ENCODE assay signal across 26 mouse cellular contexts in genomic region chr11:120676951-120677350, GRCm38 (mm10). TPM values are rescaled to one million over a fixed set of nuclear protein-coding genes. Genes with fewer than 3 reads are reported as not detected.
DNase-seq lines count a peak whose midpoint lies in the region; ATAC-seq lines count a peak whose summit lies in the region.
"Had no signal": no experiment of that assay in that cellular context is flagged by ENCODE, and none has a peak within 500 bp of the region (broad histone marks: within the 10 kb centered on the region; RNA-seq: fewer than 3 reads in every experiment).

No protein-coding gene starts in this region.

- no peaks in the 10 kb centered on the region for H3K27me3 ChIP-seq in forebrain, embryonic 13.5 days
- no peaks in the 10 kb centered on the region for H3K27me3 ChIP-seq in forebrain, embryonic 11.5 days (ENCODE audit: control insufficient read depth, insufficient read depth, low read length)
- no peaks in the 10 kb centered on the region for H3K27me3 ChIP-seq in kidney, embryonic 16.5 days (ENCODE audit: insufficient read depth, low read length)
- H3K27me3 ChIP-seq: embryonic facial prominence, embryonic 15.5 days had no signal

- ATAC-seq in forebrain, embryonic 13.5 days: no peak
- ATAC-seq in forebrain, embryonic 11.5 days (replicated peaks; ENCODE audit: low FRiP score): no peak
- no peak for ATAC-seq in kidney, embryonic 16.5 days (ENCODE audit: low FRiP score, low TSS enrichment)
- ATAC-seq: forebrain, embryonic 16.5 days; hindbrain, postnatal 0 days had no signal

- no peak overlapping the region for H3K27ac ChIP-seq in forebrain, embryonic 13.5 days
- no peak overlapping the region for H3K27ac ChIP-seq in forebrain, embryonic 11.5 days (ENCODE audit: low read depth, low read length)
- H3K27ac ChIP-seq in kidney, embryonic 16.5 days (ENCODE audit: low read length): no peak overlapping the region
- H3K27ac ChIP-seq: embryonic facial prominence, embryonic 15.5 days; forebrain, embryonic 10.5 days; heart, adult 2 months; hindbrain, postnatal 0 days had no signal

- no peak overlapping the region for H3K4me3 ChIP-seq in forebrain, embryonic 13.5 days
- no peak overlapping the region for H3K4me3 ChIP-seq in forebrain, embryonic 11.5 days (ENCODE audit: low read depth, low read length)
- no peak overlapping the region for H3K4me3 ChIP-seq in kidney, embryonic 16.5 days (ENCODE audit: low read length)
- H3K4me3 ChIP-seq: embryonic facial prominence, embryonic 15.5 days; erythroblast, embryonic 14.5 days; forebrain, embryonic 10.5 days; heart, adult 2 months had no signal

- H3K9me3 ChIP-seq in forebrain, embryonic 13.5 days (replicated peaks): no peaks in the 10 kb centered on the region
- H3K9me3 ChIP-seq in forebrain, embryonic 11.5 days (ENCODE audit: control insufficient read depth, low read length): no peaks in the 10 kb centered on the region
- no peaks in the 10 kb centered on the region for H3K9me3 ChIP-seq in kidney, embryonic 16.5 days (ENCODE audit: low read length)
- H3K9me3 ChIP-seq: embryonic facial prominence, embryonic 15.5 days; forebrain, embryonic 10.5 days had no signal

- peak; percentile 53 to 77 for DNase-seq in adrenal gland, adult (ENCODE audit: inconsistent age in 2 of 2, low spot score in 1 of 2)
- DNase-seq in adrenal gland, postnatal 4 days (ENCODE audit: low spot score in 2 of 2): no peak
- DNase-seq in forebrain, embryonic 11.5 days (ENCODE audit: low spot score): no peak
- DNase-seq in kidney, postnatal 4 days: no peak
- peak; percentile 76 for DNase-seq in 416B (ENCODE audit: low read depth)
- DNase-seq: cerebellum, adult 11 months; cerebellum, adult 8-10 months; cerebellum, postnatal 14 days; embryo, embryonic 11 days; gastrocnemius, postnatal 14 days; heart, adult 2 months; kidney, adult 2 months had no signal

- H3K36me3 ChIP-seq in forebrain, embryonic 13.5 days (ENCODE audit: poor library complexity, severe bottlenecking): peaks cover 52% of the 10 kb centered on the region
- peaks cover 7% of the 10 kb centered on the region; the same call in 1 of the 2 replicates for H3K36me3 ChIP-seq in forebrain, embryonic 11.5 days (ENCODE audit: control insufficient read depth, insufficient read depth, low read length)
- peaks cover 23% of the 10 kb centered on the region for H3K36me3 ChIP-seq in kidney, embryonic 16.5 days (ENCODE audit: insufficient read depth, low read length)

- 97% methylated on average over 4 of the region's 4 CpGs for WGBS in forebrain, embryonic 13.5 days
- 93% methylated on average over 4 of the region's 4 CpGs for WGBS in forebrain, embryonic 11.5 days
- 94% methylated on average over 4 of the region's 4 CpGs for WGBS in kidney, embryonic 16.5 days

- peaks cover 18% of the 10 kb centered on the region for H3K4me1 ChIP-seq in forebrain, embryonic 13.5 days
- H3K4me1 ChIP-seq in forebrain, embryonic 11.5 days (replicated peaks; ENCODE audit: control insufficient read depth, insufficient read depth, low read length): peaks cover 3% of the 10 kb centered on the region; the same call in 1 of the 2 replicates
- peaks cover 8% of the 10 kb centered on the region for H3K4me1 ChIP-seq in kidney, embryonic 16.5 days (ENCODE audit: insufficient read depth, low read length)

- no peak overlapping the region for H3K4me2 ChIP-seq in forebrain, embryonic 13.5 days
- no peak overlapping the region for H3K4me2 ChIP-seq in forebrain, embryonic 11.5 days (ENCODE audit: low read depth, low read length, severe bottlenecking)
- no peak overlapping the region for H3K4me2 ChIP-seq in kidney, embryonic 16.5 days (replicated peaks; ENCODE audit: low read depth, low read length)
- H3K4me2 ChIP-seq: embryonic facial prominence, embryonic 15.5 days; heart, embryonic 11.5 days had no signal

- 0 out of 2 replicates have a peak overlapping the region, but pooled peaks have one; percentile 2 for H3K9ac ChIP-seq in forebrain, embryonic 13.5 days
- H3K9ac ChIP-seq in forebrain, embryonic 11.5 days (ENCODE audit: low read length): no peak overlapping the region
- H3K9ac ChIP-seq in kidney, embryonic 16.5 days (replicated peaks; ENCODE audit: low read length): 0 out of 2 replicates have a peak overlapping the region, but pooled peaks have one; percentile 9
- H3K9ac ChIP-seq: embryonic facial prominence, embryonic 15.5 days had no signal

RNA-seq across cellular contexts. Expression of gene Aspscr1, which starts 4.2 kb away (rescaled TPM):
- 100 to 1,000 TPM; 108 to 110 TPM for total RNA-seq in adrenal gland, postnatal 4 days (2021)
- polyA plus RNA-seq in forebrain, embryonic 13.5 days (2015; fragmentation: Nextera tagmentation; extraction: Ambion mirVana): 142 and 151 TPM in 2 replicates
- polyA plus RNA-seq in forebrain, embryonic 11.5 days (2014; fragmentation: Nextera tagmentation; extraction: Ambion mirVana): 129 and 133 TPM in 2 replicates
- 146 TPM in 2 replicates for polyA plus RNA-seq in kidney, embryonic 16.5 days (2015; fragmentation: Nextera tagmentation; extraction: Ambion mirVana)

RNA-seq across cellular contexts. Expression of gene Notum, which starts 16.0 kb away (rescaled TPM):
- 10 to 100 TPM in 1 of 2 experiments, 1 to 10 TPM in 1; 8.6 to 14.8 TPM for total RNA-seq in adrenal gland, postnatal 4 days (2021)
- polyA plus RNA-seq in forebrain, embryonic 13.5 days (2015; fragmentation: Nextera tagmentation; extraction: Ambion mirVana): 0.15 and 0.29 TPM in 2 replicates
- polyA plus RNA-seq in forebrain, embryonic 11.5 days (2014; fragmentation: Nextera tagmentation; extraction: Ambion mirVana): 0.61 and 1.3 TPM in 2 replicates
- 4.8 and 5.9 TPM in 2 replicates for polyA plus RNA-seq in kidney, embryonic 16.5 days (2015; fragmentation: Nextera tagmentation; extraction: Ambion mirVana)
- total RNA-seq: common myeloid progenitor, adult 5-6 weeks; gastrocnemius, adult 18-20 months; MEL had no signal

RNA-seq across cellular contexts. Expression of gene Myadml2, which starts 29.0 kb away (rescaled TPM):
- total RNA-seq in adrenal gland, postnatal 4 days (2021): 1 to 10 TPM; 1.4 to 3.8 TPM
- 0.25 and 0.81 TPM in 2 replicates for polyA plus RNA-seq in forebrain, embryonic 13.5 days (2015; fragmentation: Nextera tagmentation; extraction: Ambion mirVana)
- 0.51 TPM in 1 of 2 replicates, not detected in the other for polyA plus RNA-seq in forebrain, embryonic 11.5 days (2014; fragmentation: Nextera tagmentation; extraction: Ambion mirVana)
- 0.51 and 0.73 TPM in 2 replicates for polyA plus RNA-seq in kidney, embryonic 16.5 days (2015; fragmentation: Nextera tagmentation; extraction: Ambion mirVana)
- total RNA-seq: common myeloid progenitor, adult 5-6 weeks; MEL had no signal
- polyA plus RNA-seq: C2C12; embryonic facial prominence, embryonic 11.5 days; erythroblast, embryonic 14.5 days; forebrain, embryonic 10.5 days; intestine, embryonic 14.5 days had no signal

RNA-seq across cellular contexts. Expression of gene Pycr1, which starts 33.4 kb away (rescaled TPM):
- total RNA-seq in adrenal gland, postnatal 4 days (2021): 1 to 10 TPM; 5.4 to 8.6 TPM
- 23.9 and 25.5 TPM in 2 replicates for polyA plus RNA-seq in forebrain, embryonic 13.5 days (2015; fragmentation: Nextera tagmentation; extraction: Ambion mirVana)
- polyA plus RNA-seq in forebrain, embryonic 11.5 days (2014; fragmentation: Nextera tagmentation; extraction: Ambion mirVana): 33.7 and 36.9 TPM in 2 replicates
- 26.8 and 27.3 TPM in 2 replicates for polyA plus RNA-seq in kidney, embryonic 16.5 days (2015; fragmentation: Nextera tagmentation; extraction: Ambion mirVana)

RNA-seq across cellular contexts. Expression of gene Cenpx, which starts 36.6 kb away (rescaled TPM):
- 10 to 100 TPM; 49.5 to 52.5 TPM for total RNA-seq in adrenal gland, postnatal 4 days (2021)
- polyA plus RNA-seq in forebrain, embryonic 13.5 days (2015; fragmentation: Nextera tagmentation; extraction: Ambion mirVana): 127 TPM in 2 replicates
- polyA plus RNA-seq in forebrain, embryonic 11.5 days (2014; fragmentation: Nextera tagmentation; extraction: Ambion mirVana): 121 and 130 TPM in 2 replicates
- polyA plus RNA-seq in kidney, embryonic 16.5 days (2015; fragmentation: Nextera tagmentation; extraction: Ambion mirVana): 151 TPM in 2 replicates

Comparison
In these comparisons a context has a peak if more than half of its experiments do, and no peak if none do; other contexts are left out.
1. DNase-seq: peak in adrenal gland, adult (2 of 2) and 416B (single experiment); none in adrenal gland, postnatal 4 days (0 of 2), forebrain, embryonic 11.5 days (single experiment) and kidney, postnatal 4 days (0 of 2).